ENCODE assay signal across 8 mouse cellular contexts in the genomic region with DNA sequence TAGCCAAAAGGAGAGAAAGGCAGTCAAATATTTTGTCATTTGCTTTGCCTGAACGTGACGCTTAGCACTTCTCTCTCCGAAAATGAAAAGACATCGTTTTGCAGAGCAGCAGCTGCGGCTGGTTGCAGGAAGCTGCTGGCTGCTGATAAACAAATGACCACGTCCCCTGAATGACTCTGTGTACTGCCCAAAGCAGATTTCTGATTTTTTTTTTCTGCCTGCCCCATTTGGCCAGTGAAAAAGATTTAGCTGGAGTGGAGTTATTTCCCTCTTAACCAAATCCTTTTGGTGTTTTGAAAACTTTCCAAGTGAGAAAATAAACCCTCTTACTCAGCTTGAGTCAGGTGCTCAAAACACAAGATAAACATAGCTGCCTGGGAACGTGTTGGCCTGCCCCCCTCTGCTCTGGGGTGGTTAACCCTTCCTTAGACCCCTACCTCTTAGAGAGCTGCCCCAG.
A peak's percentile ranks its signal among the peaks of the same experiment; 100 is the strongest.
DNase-seq lines count a peak whose midpoint lies in the region; ATAC-seq and TF ChIP-seq lines count a peak whose summit lies in the region.

No protein-coding gene starts in this region.

- under 1% methylated on average over 7 of the region's 7 CpGs for WGBS in heart, postnatal 0 days
- 5% methylated on average over 7 of the region's 7 CpGs for WGBS in macrophage (ENCODE audit: missing documents)

- peak overlapping the region; percentile 30 for H3K27ac ChIP-seq in layer of hippocampus, adult 2 months
- peak overlapping the region; percentile 44 for H3K27ac ChIP-seq in heart, postnatal 0 days (ENCODE audit: low read depth)
- H3K27ac ChIP-seq in macrophage = peak overlapping the region; percentile 21

- no peaks in the 10 kb centered on the region for H3K9me3 ChIP-seq in heart, postnatal 0 days (replicated peaks; ENCODE audit: control insufficient read depth, low read length)

- H3K4me2 ChIP-seq in heart, postnatal 0 days (ENCODE audit: low read depth, low read length) = peak overlapping the region; percentile 60

- no peak for TF ChIP-seq CTCF in layer of hippocampus, adult 2 months (conservative IDR thresholded peaks at IDR 0.05)
- no peak for TF ChIP-seq CTCF in brain, embryonic 14.5 days (IDR thresholded peaks at IDR 0.05; ENCODE audit: borderline replicate concordance, extremely low read depth, insufficient read depth, insufficient read length)
- TF ChIP-seq CTCF in heart, postnatal 0 days (IDR thresholded peaks at IDR 0.05; ENCODE audit: low read depth) = no peak

- TF ChIP-seq POLR2A in brain, embryonic 14.5 days (IDR thresholded peaks at IDR 0.05; ENCODE audit: borderline replicate concordance, extremely low read depth, insufficient read depth, insufficient read length, poor library complexity, severe bottlenecking) = no peak

- peak in 1 of 2 experiments; percentile 10 for DNase-seq in layer of hippocampus, adult 2 months (ENCODE audit: low spot score in 2 of 2)
- no peak for DNase-seq in layer of hippocampus, postnatal 14 days (ENCODE audit: low spot score in 2 of 2)
- DNase-seq in brain, embryonic 14.5 days (ENCODE audit: low read depth) = peak; percentile 32
- DNase-seq in heart, postnatal 0 days (ENCODE audit: low spot score) = peak; percentile 48
- no peak for DNase-seq in adrenal gland, adult (ENCODE audit: inconsistent age in 2 of 2, low spot score in 1 of 2)
- no peak for DNase-seq in cerebellum, adult 8-10 months
- DNase-seq in ovary, adult 18-20 months (ENCODE audit: low spot score) = no peak

- H3K79me2 ChIP-seq in macrophage (ENCODE audit: inconsistent target) = no peaks in the 10 kb centered on the region

- no peak overlapping the region; the same call in 1 of the 2 replicates for H3K4me3 ChIP-seq in layer of hippocampus, adult 2 months
- peak overlapping the region; percentile 21 for H3K4me3 ChIP-seq in heart, postnatal 0 days (ENCODE audit: low read depth, low read length)
- no peak overlapping the region for H3K4me3 ChIP-seq in macrophage (ENCODE audit: inconsistent target)

- H3K36me3 ChIP-seq in heart, postnatal 0 days (replicated peaks; ENCODE audit: control insufficient read depth, insufficient read depth, low read length) = no peaks in the 10 kb centered on the region
- no peaks in the 10 kb centered on the region for H3K36me3 ChIP-seq in macrophage (ENCODE audit: inconsistent target)

- H3K4me1 ChIP-seq in heart, postnatal 0 days (ENCODE audit: control insufficient read depth, insufficient read depth) = peaks cover 16% of the 10 kb centered on the region

- ATAC-seq in heart, postnatal 0 days (ENCODE audit: insufficient read depth, low read depth) = peak; percentile 53; the same call in 1 of the 2 replicates

- no peaks in the 10 kb centered on the region for H3K27me3 ChIP-seq in heart, postnatal 0 days (ENCODE audit: control insufficient read depth, insufficient read depth, low read length)

- H3K9ac ChIP-seq in heart, postnatal 0 days (replicated peaks; ENCODE audit: low read depth, low read length) = no peak overlapping the region; the same call in 1 of the 2 replicates

- no peak for TF ChIP-seq EP300 in heart, postnatal 0 days (IDR thresholded peaks at IDR 0.05; ENCODE audit: low read depth)

Comparison
In these comparisons a context has a peak if more than half of its experiments do, and no peak if none do; other contexts are left out.
1. DNase-seq: peak in brain, embryonic 14.5 days (single experiment) and heart, postnatal 0 days (single experiment); none in layer of hippocampus, postnatal 14 days (0 of 2), adrenal gland, adult (0 of 2), cerebellum, adult 8-10 months (single experiment) and ovary, adult 18-20 months (single experiment).
2. Peak in every context shown above with its lines, with median percentiles within 50 percentile points of each other: H3K27ac ChIP-seq.